Mouse (Mus musculus): ENCODE results near the gene Trp53i11. TPM values are rescaled to one million over a fixed set of nuclear protein-coding genes. Genes with fewer than 3 reads are reported as not detected.

The Trp53i11 gene
- total and polyA plus RNA-seq, 3 experiments, result 0.36 to 32.1 (median 0.73) TPM

DNA sequence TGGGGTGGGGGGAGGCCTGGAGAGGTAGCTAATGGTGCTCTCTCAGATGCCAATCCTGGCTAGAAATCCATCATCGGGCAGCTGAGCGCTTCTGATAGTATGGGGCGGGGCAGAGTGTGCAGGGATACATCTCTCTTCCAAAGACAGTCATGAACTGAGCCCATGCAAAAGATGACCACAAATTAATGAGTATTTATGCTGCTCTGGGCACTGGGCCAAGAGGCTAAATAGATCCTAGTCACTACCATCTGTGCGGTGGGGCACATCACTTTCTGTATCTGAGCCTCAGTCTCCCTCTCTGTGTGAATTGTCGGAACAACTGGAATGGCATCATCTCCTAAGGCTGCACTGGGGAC, 16.5 kb upstream of the Trp53i11 start:
- no peak for TF ChIP-seq MAX (IDR thresholded peaks at IDR 0.05; ENCODE audit: low read length)
- TF ChIP-seq POLR2A (IDR thresholded peaks at IDR 0.05; ENCODE audit: low read depth, low read length), result no peak
- TF ChIP-seq MAFK (IDR thresholded peaks at IDR 0.05; ENCODE audit: insufficient replicate concordance, low read length), result no peak
- TF ChIP-seq EP300 (IDR thresholded peaks at IDR 0.05; ENCODE audit: low read length), result no peak
- TF ChIP-seq ZNF384 (IDR thresholded peaks at IDR 0.05; ENCODE audit: low read depth, low read length), result no peak
- no peak for TF ChIP-seq NELFE (IDR thresholded peaks at IDR 0.05; ENCODE audit: low read depth, low read length)
- no peak for TF ChIP-seq MYC (IDR thresholded peaks at IDR 0.05; ENCODE audit: low read depth, low read length)
- no peak for TF ChIP-seq POLR2AphosphoS2 (IDR thresholded peaks at IDR 0.05; ENCODE audit: low read depth, low read length)
- no peak for TF ChIP-seq HCFC1 (IDR thresholded peaks at IDR 0.05; ENCODE audit: low read depth, low read length)
- TF ChIP-seq RCOR1 (conservative IDR thresholded peaks at IDR 0.05; ENCODE audit: low read depth, low read length), result no peak
- no peak for TF ChIP-seq USF2 (conservative IDR thresholded peaks at IDR 0.05; ENCODE audit: low read depth, low read length)
- no peak for TF ChIP-seq CHD2 (IDR thresholded peaks at IDR 0.05; ENCODE audit: low read length)
- dilution Hi-C loops (cut with MboI; ENCODE audit: extremely low pct_ligation_motif_present, extremely low pct_unique_long_range_greater_than_20kb, low sequenced_read_pairs), result no loop called here
- Histone ChIP-seq H3K4me2 (ENCODE audit: insufficient read depth, low read depth, poor library complexity, severe bottlenecking) (no peak overlapping the region), H3K36me3 (replicated peaks in 1 of 2; ENCODE audit: control insufficient read depth in 1 of 2, insufficient read depth in 1 of 2, low read length in 1 of 2) (no peaks in the 10 kb centered on the region), H3K4me3 (replicated peaks in 1 of 3; ENCODE audit: low read depth in 2 of 3, low read length in 2 of 3, poor library complexity in 1 of 3) (no peak overlapping the region), H3K9me3 (replicated peaks; ENCODE audit: low read length) (no peaks in the 10 kb centered on the region), H3K27ac (ENCODE audit: insufficient read depth, low read depth) (no peak overlapping the region), H3K9ac (ENCODE audit: insufficient read depth, low read depth) (no peak overlapping the region), H3K27me3 (replicated peaks) (peaks cover 92% of the 10 kb centered on the region), H3K4me1 (ENCODE audit: control insufficient read depth in 1 of 2, insufficient read depth in 2 of 2) (peaks cover 12% of the 10 kb centered on the region in 2 experiments), H3K79me2 (replicated peaks; ENCODE audit: control insufficient read depth, extremely low read depth, insufficient read depth, poor library complexity, severe bottlenecking) (no peaks in the 10 kb centered on the region)
- in situ Hi-C loops (cut with MboI; ENCODE audit: low pct_ligation_motif_present, low pct_unique_long_range_greater_than_20kb, low sequenced_read_pairs), result loop anchor here (10.0 kb wide), 1 partner anchor 46 kb away; no protein-coding TSS in a partner anchor
- no peak for DNase-seq (ENCODE audit: extremely low read depth)

DNA sequence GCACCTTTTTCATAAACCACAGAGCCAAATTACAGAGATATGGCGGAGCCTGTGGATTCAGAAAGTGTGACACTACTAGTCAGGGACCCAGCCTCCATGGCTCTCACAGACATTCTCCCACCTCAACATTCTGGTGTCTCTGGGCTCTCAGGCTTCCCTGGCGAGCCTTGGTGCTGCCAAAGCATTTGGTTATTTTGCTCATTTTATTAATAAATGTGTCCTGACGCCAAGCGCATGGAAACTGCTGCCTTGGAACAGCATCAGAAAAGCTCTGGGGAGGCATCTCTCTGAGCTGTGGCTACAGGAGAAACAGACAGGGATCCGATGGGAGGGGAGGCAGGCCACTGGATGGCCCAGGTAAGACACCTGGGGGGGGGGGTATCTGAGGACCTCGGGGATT, 15.4 kb upstream of the Trp53i11 start:
- Histone ChIP-seq H3K27ac (ENCODE audit: insufficient read depth, low read depth) (no peak overlapping the region), H3K9ac (ENCODE audit: insufficient read depth, low read depth) (no peak overlapping the region), H3K36me3 (replicated peaks in 1 of 2; ENCODE audit: control insufficient read depth in 1 of 2, insufficient read depth in 1 of 2, low read length in 1 of 2) (no peaks in the 10 kb centered on the region), H3K9me3 (replicated peaks; ENCODE audit: low read length) (no peaks in the 10 kb centered on the region), H3K4me2 (ENCODE audit: insufficient read depth, low read depth, poor library complexity, severe bottlenecking) (no peak overlapping the region), H3K27me3 (replicated peaks) (peaks cover 93% of the 10 kb centered on the region), H3K4me3 (replicated peaks in 1 of 3; ENCODE audit: low read depth in 2 of 3, low read length in 2 of 3, poor library complexity in 1 of 3) (no peak overlapping the region), H3K4me1 (ENCODE audit: control insufficient read depth in 1 of 2, insufficient read depth in 2 of 2) (peaks cover 8% of the 10 kb centered on the region in 2 experiments), H3K79me2 (replicated peaks; ENCODE audit: control insufficient read depth, extremely low read depth, insufficient read depth, poor library complexity, severe bottlenecking) (no peaks in the 10 kb centered on the region)
- in situ Hi-C loops (cut with MboI; ENCODE audit: low pct_ligation_motif_present, low pct_unique_long_range_greater_than_20kb, low sequenced_read_pairs) (loop anchor here (10.0 kb wide), 1 partner anchor 47 kb away; no protein-coding TSS in a partner anchor), dilution Hi-C loops (cut with MboI; ENCODE audit: extremely low pct_ligation_motif_present, extremely low pct_unique_long_range_greater_than_20kb, low sequenced_read_pairs) (no loop called here)
- DNase-seq (ENCODE audit: extremely low read depth), result no peak
- TF ChIP-seq CHD1 (IDR thresholded peaks at IDR 0.05; ENCODE audit: low read depth, low read length) (no peak), GABPA (IDR thresholded peaks at IDR 0.05; ENCODE audit: insufficient replicate concordance, low read depth, low read length) (no peak), EP300 (IDR thresholded peaks at IDR 0.05; ENCODE audit: low read length) (no peak), MYC (IDR thresholded peaks at IDR 0.05; ENCODE audit: low read depth, low read length) (no peak), ZMIZ1 (IDR thresholded peaks at IDR 0.05; ENCODE audit: low read depth, low read length) (no peak), ZC3H11A (IDR thresholded peaks at IDR 0.05; ENCODE audit: low read depth, low read length) (no peak), SIN3A (IDR thresholded peaks at IDR 0.05; ENCODE audit: low read length) (no peak), SMC3 (IDR thresholded peaks at IDR 0.05; ENCODE audit: low read depth, low read length) (no peak), RAD21 (IDR thresholded peaks at IDR 0.05; ENCODE audit: low read depth, low read length) (no peak), MXI1 (IDR thresholded peaks at IDR 0.05; ENCODE audit: low read depth, low read length) (no peak), BHLHE40 (IDR thresholded peaks at IDR 0.05; ENCODE audit: low read depth, low read length) (no peak), CHD2 (IDR thresholded peaks at IDR 0.05; ENCODE audit: low read length) (no peak)

Measured in CH12.LX (cell line).